Mouse (Mus musculus): ENCODE measurements around the gene Cntd1. TPM values are rescaled to one million over a fixed set of nuclear protein-coding genes. Genes with fewer than 3 reads are reported as not detected.

Gene Cntd1
- polyA plus RNA-seq, 1 experiment: 1.3 TPM

- Histone ChIP-seq H3K4me3 (replicated peaks; ENCODE audit: control insufficient read depth, low read depth, low read length) (peak overlapping the region; percentile 36), H3K27ac (ENCODE audit: control insufficient read depth, insufficient read depth, low read depth, low read length, poor library complexity) (0 out of 2 replicates have a peak overlapping the region, but pooled peaks have one; percentile 36), H3K4me1 (ENCODE audit: control insufficient read depth, insufficient read depth, low read length) (no peaks in the 10 kb centered on the region)
- no peak for TF ChIP-seq POLR2A (IDR thresholded peaks at IDR 0.05; ENCODE audit: borderline replicate concordance, control insufficient read depth, low read depth, low read length)
- TF ChIP-seq CTCF (IDR thresholded peaks at IDR 0.05; ENCODE audit: control insufficient read depth, insufficient read depth, low read length): no peak
- WGBS: 1% methylated on average over 30 of the region's 30 CpGs
Measured at GRCm38 (mm10) chr11:101260826-101261380, 17.9 kb upstream of the Cntd1 start.

DNA sequence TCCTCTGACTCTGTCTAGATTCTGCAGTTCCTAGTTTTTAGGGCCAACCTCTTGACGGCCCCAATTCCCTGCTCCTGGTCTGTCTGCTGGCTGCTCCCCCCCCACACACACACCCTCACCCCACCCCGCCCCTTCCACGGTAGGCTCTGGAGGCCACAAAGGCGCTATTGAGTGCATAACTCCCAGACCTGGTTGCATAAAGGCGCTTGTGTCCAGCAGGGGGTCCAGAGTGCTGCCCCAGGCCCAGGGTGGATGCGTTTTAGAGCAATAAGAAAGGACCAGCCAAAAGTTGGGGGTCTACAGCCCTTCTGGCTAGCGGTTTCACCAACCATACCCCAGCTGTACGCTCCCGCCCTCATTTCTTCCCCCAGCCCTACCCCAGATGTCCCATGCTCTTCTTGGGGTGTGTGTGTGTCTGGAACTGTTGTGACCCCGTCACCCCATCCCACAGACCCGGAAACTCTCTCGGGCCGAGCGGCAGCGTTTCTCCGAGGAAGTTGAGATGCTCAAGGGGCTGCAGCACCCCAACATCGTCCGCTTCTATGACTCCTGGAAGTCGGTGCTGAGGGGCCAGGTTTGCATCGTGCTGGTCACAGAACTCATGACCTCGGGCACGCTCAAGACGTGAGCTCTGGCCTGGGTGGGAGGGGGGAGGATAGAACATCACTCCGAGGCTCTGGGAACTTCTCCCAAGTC lies 16.4 kb upstream of the Cntd1 start:
- Histone ChIP-seq H3K27ac (ENCODE audit: control insufficient read depth, insufficient read depth, low read depth, low read length, poor library complexity) (no peak overlapping the region), H3K4me3 (replicated peaks; ENCODE audit: control insufficient read depth, low read depth, low read length) (no peak overlapping the region), H3K4me1 (ENCODE audit: control insufficient read depth, insufficient read depth, low read length) (no peaks in the 10 kb centered on the region)
- TF ChIP-seq CTCF (IDR thresholded peaks at IDR 0.05; ENCODE audit: control insufficient read depth, insufficient read depth, low read length): no peak
- no peak for TF ChIP-seq POLR2A (IDR thresholded peaks at IDR 0.05; ENCODE audit: borderline replicate concordance, control insufficient read depth, low read depth, low read length)
- 6% methylated on average over 24 of the region's 24 CpGs for WGBS

DNA sequence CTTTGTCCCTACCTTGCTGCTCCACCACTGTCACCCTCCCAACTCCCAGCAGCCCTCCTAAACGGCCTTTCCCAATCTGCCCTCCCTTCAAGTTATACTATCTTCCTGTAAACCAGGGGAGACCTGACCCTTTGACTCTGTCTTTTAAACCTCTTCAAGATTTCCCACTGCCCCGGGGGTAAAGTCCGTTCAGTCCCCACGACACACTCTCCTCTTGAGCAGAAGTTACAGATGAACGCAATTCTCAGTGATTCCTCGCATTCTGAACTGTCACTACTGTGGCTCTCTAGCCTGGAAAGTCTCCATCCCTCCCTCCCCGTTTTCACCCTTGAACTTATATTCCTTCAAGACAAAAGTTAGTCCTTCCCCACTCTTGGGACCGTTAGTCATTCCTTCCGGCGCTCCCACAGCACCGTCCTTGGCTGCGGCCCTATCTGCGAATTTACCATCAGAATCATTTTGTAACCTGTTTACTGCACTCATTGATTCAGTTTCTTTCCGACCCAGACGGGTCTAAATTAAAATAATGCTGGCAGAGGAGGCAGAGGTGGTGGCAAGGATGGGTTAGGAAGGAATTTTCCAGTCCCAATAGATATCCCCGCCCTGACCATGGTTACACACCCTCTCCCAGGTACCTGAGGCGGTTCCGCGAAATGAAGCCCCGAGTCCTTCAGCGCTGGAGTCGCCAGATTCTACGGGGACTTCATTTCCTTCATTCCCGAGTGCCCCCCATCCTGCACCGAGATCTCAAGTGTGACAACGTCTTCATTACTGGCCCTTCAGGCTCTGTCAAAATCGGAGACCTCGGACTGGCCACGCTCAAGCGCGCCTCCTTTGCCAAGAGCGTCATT lies 15.4 kb upstream of the Cntd1 start:
- TF ChIP-seq CTCF (IDR thresholded peaks at IDR 0.05; ENCODE audit: control insufficient read depth, insufficient read depth, low read length): no peak
- no peak for TF ChIP-seq POLR2A (IDR thresholded peaks at IDR 0.05; ENCODE audit: borderline replicate concordance, control insufficient read depth, low read depth, low read length)
- H3K27ac ChIP-seq (ENCODE audit: control insufficient read depth, insufficient read depth, low read depth, low read length, poor library complexity): no peak overlapping the region
- H3K4me1 ChIP-seq (ENCODE audit: control insufficient read depth, insufficient read depth, low read length): no peaks in the 10 kb centered on the region
- 14% methylated on average over 32 of the region's 32 CpGs for WGBS
- no peak overlapping the region for H3K4me3 ChIP-seq (replicated peaks; ENCODE audit: control insufficient read depth, low read depth, low read length)

DNA sequence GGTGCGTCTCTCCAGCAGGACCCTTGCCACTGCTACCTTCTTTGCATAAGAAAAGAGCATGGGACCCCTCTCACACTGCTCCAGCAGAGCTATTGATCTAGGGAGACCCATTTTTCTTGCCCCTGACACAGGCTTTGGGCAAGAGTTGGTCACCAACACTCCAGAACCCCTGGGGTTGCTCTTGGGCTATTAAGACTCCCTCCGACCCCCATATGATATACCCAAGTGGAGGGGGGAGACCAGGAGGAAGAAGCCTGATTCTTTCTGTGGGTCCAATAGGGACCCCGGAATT lies 14.9 kb upstream of the Cntd1 start:
- Histone ChIP-seq H3K4me1 (ENCODE audit: control insufficient read depth, insufficient read depth, low read length) (no peaks in the 10 kb centered on the region), H3K4me3 (replicated peaks; ENCODE audit: control insufficient read depth, low read depth, low read length) (no peak overlapping the region), H3K27ac (ENCODE audit: control insufficient read depth, insufficient read depth, low read depth, low read length, poor library complexity) (no peak overlapping the region)
- WGBS: 38% methylated on average over 3 of the region's 3 CpGs
- TF ChIP-seq POLR2A (IDR thresholded peaks at IDR 0.05; ENCODE audit: borderline replicate concordance, control insufficient read depth, low read depth, low read length) (no peak), CTCF (IDR thresholded peaks at IDR 0.05; ENCODE audit: control insufficient read depth, insufficient read depth, low read length) (no peak)

- TF ChIP-seq CTCF (IDR thresholded peaks at IDR 0.05; ENCODE audit: control insufficient read depth, insufficient read depth, low read length) (no peak), POLR2A (IDR thresholded peaks at IDR 0.05; ENCODE audit: borderline replicate concordance, control insufficient read depth, low read depth, low read length) (no peak)
- whole genome bisulfite sequencing: 15% methylated on average over 31 of the region's 31 CpGs
- H3K27ac ChIP-seq (ENCODE audit: control insufficient read depth, insufficient read depth, low read depth, low read length, poor library complexity): no peak overlapping the region
- no peak overlapping the region for H3K4me3 ChIP-seq (replicated peaks; ENCODE audit: control insufficient read depth, low read depth, low read length)
- H3K4me1 ChIP-seq (ENCODE audit: control insufficient read depth, insufficient read depth, low read length): no peaks in the 10 kb centered on the region
Measured at GRCm38 (mm10) chr11:101264954-101265471, 13.8 kb upstream of the Cntd1 start.

DNA sequence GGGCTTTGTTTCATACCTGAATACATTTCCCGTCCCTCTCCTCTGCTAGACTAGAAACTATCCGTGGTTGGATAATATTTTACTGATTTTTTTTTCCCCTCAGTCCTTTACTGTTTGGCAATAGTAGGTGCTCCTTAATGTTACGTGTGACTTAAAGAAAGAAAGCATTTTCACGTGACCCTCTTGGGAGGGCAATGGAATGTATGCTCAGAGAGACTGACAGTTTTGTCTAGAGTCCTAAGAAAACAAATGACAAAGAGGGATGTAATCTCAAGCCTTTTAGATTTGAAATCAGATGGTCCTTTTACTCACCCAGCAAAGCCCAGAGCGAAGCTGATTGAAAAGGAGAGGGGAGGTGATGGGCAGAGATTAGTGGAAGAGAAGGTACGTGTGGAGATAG lies 12.9 kb upstream of the Cntd1 start:
- Histone ChIP-seq H3K4me3 (replicated peaks; ENCODE audit: control insufficient read depth, low read depth, low read length) (no peak overlapping the region), H3K27ac (ENCODE audit: control insufficient read depth, insufficient read depth, low read depth, low read length, poor library complexity) (no peak overlapping the region), H3K4me1 (ENCODE audit: control insufficient read depth, insufficient read depth, low read length) (no peaks in the 10 kb centered on the region)
- TF ChIP-seq CTCF (IDR thresholded peaks at IDR 0.05; ENCODE audit: control insufficient read depth, insufficient read depth, low read length): no peak
- TF ChIP-seq POLR2A (IDR thresholded peaks at IDR 0.05; ENCODE audit: borderline replicate concordance, control insufficient read depth, low read depth, low read length): no peak
- 49% methylated on average over 6 of the region's 6 CpGs for WGBS

DNA sequence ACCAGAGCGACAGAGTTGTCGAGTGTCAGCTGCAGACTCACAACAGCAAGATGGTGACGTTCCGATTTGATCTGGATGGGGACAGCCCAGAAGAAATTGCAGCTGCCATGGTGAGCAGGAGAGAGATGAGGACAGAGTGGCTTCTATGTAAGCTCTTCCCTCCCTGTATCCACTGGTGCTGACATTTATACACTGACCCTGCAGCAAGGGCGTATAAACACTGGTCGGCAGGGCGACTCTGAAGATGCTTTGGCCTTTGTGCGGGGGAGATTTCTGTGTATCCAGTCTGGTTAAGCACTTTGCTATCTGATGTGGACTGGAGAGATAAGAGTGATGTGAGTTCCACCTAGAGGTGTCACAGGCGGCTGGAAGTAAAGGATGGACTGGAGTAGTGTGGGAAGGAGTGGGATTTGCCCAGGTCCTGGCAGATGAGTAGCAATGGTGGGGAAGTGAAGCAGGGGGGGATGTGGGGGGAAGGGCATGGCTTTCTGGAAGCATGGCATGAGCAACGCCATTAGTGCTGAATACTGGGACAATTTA lies 9.2 kb upstream of the Cntd1 start:
- H3K4me1 ChIP-seq (ENCODE audit: control insufficient read depth, insufficient read depth, low read length): no peaks in the 10 kb centered on the region
- H3K4me3 ChIP-seq (replicated peaks; ENCODE audit: control insufficient read depth, low read depth, low read length): no peak overlapping the region
- WGBS: 38% methylated on average over 10 of the region's 10 CpGs
- H3K27ac ChIP-seq (ENCODE audit: control insufficient read depth, insufficient read depth, low read depth, low read length, poor library complexity): no peak overlapping the region
- TF ChIP-seq CTCF (IDR thresholded peaks at IDR 0.05; ENCODE audit: control insufficient read depth, insufficient read depth, low read length) (no peak), POLR2A (IDR thresholded peaks at IDR 0.05; ENCODE audit: borderline replicate concordance, control insufficient read depth, low read depth, low read length) (no peak)

DNA sequence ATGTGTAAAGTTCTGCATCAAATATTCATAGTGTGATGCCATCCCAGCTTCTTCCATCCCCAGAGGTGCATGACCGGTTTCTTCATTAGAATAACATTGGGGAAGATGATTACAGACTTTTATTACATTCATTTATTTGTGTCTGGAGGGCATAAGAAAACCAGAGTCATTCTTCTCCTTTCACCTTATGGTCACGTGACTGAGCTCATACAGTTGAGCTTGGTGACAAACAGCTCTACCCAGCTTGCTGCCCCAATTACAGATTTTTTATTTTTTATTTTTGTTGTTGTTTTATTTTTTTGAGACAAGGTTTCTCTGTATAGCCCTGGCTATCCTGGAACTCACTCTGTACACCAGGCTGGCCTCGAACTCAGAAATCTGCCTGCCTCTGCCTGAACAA lies 6.4 kb upstream of the Cntd1 start:
- no peak overlapping the region for H3K27ac ChIP-seq (ENCODE audit: control insufficient read depth, insufficient read depth, low read depth, low read length, poor library complexity)
- 69% methylated on average over 3 of the region's 3 CpGs for WGBS
- no peak overlapping the region for H3K4me3 ChIP-seq (replicated peaks; ENCODE audit: control insufficient read depth, low read depth, low read length)
- TF ChIP-seq CTCF (IDR thresholded peaks at IDR 0.05; ENCODE audit: control insufficient read depth, insufficient read depth, low read length) (no peak), POLR2A (IDR thresholded peaks at IDR 0.05; ENCODE audit: borderline replicate concordance, control insufficient read depth, low read depth, low read length) (no peak)
- 0 out of 2 replicates have a peak, but pooled peaks cover 1% of the 10 kb centered on the region for H3K4me1 ChIP-seq (ENCODE audit: control insufficient read depth, insufficient read depth, low read length)

Measured in bone marrow, adult 2 months (tissue).